Mouse (Mus musculus) neural tube, embryonic 13.5 days (tissue): ENCODE data around the gene Macf1. TPM values are rescaled to one million over a fixed set of nuclear protein-coding genes. Genes with fewer than 3 reads are reported as not detected.

Experiments
- ATAC-seq: fragments of 200-750 bp; cut with Nextera tagmentation; 2 replicates; pipeline ENCODE4 v1.8.0; 2017; ENCODE audit warnings: low read depth, mild to moderate bottlenecking, moderate TSS enrichment, moderate library complexity
- H3K27ac ChIP-seq: fragments of 300-500 bp; sonication (generic); replicated peaks from 2 replicates; pipeline ENCODE4 v1.5.1; 2015; ENCODE audit warnings: moderate library complexity, mild to moderate bottlenecking, inconsistent platforms
- H3K27me3 ChIP-seq: fragments of 300-500 bp; sonication (generic); 2 replicates; pipeline ENCODE4 v1.6.1; 2015; ENCODE audit warnings: mild to moderate bottlenecking, inconsistent platforms
- H3K36me3 ChIP-seq: fragments of 300-500 bp; sonication (generic); 2 replicates; pipeline ENCODE4 v1.6.1; 2015; ENCODE audit warnings: mild to moderate bottlenecking, inconsistent platforms
- H3K4me1 ChIP-seq: fragments of 300-500 bp; sonication (generic); replicated peaks from 2 replicates; pipeline ENCODE4 v1.6.1; 2015; ENCODE audit warnings: inconsistent platforms
- H3K4me2 ChIP-seq: fragments of 300-500 bp; sonication (generic); 2 replicates; pipeline ENCODE4 v1.6.1; 2015; ENCODE audit warnings: inconsistent platforms, mild to moderate bottlenecking, moderate library complexity
- H3K4me3 ChIP-seq: fragments of 300-500 bp; sonication (generic); 2 replicates; pipeline ENCODE4 v1.5.1; 2015; ENCODE audit warnings: mild to moderate bottlenecking, inconsistent platforms
- H3K9ac ChIP-seq: fragments of 300-500 bp; sonication (generic); 2 replicates; pipeline ENCODE4 v1.6.1; 2015; ENCODE audit warnings: moderate library complexity, mild to moderate bottlenecking, inconsistent platforms
- H3K9me3 ChIP-seq: fragments of 300-500 bp; sonication (generic); 2 replicates; pipeline ENCODE4 v1.6.1; 2016; ENCODE audit warnings: inconsistent platforms
- WGBS: fragments of 180-500 bp; shearing (Covaris S2); methylation state at CpG from one replicate; pipeline ENCODE4 v1.1.7; 2015; 5-methylcytosine and 5-hydroxymethylcytosine counted together
- polyA plus RNA-seq: library from polyadenylated mRNA; unstranded; fragments of >200 nt; fragmentation: Nextera tagmentation; extraction: Ambion mirVana; gene quantifications from 2 replicates; pipeline ENCODE4 v1.2.1, GENCODE M21; 2015

Macf1 gene
- polyA plus RNA-seq, 1 experiment from 2014 or later: 57.7 TPM

DNA sequence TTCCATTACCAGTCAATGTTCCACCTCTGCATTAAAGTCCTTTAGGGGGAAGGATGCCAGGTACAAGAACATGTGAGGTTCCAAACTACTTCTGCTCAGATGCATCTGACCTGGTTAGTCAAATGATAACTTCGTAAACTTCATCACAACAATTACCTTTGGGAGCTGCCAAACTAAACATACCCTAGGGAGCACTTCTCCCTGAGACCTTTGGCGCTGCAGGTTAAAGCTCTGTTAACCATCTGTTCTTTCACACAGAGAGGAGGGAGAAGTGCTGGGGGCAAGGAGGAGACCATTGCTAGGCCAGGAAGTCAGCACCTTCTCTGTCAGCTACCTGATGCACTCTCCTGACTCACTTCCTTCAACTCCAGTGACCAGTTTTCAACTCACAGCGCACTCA, 96.5 kb downstream of the Macf1 start:
- ATAC-seq: no peak
- Histone ChIP-seq H3K4me1 (peaks cover 41% of the 10 kb centered on the region), H3K9me3 (no peaks in the 10 kb centered on the region), H3K9ac (no peak overlapping the region), H3K27ac (no peak overlapping the region), H3K4me2 (no peak overlapping the region), H3K27me3 (no peaks in the 10 kb centered on the region), H3K4me3 (no peak overlapping the region), H3K36me3 (no peaks in the 10 kb centered on the region)
- 71% methylated on average over 3 of the region's 3 CpGs for WGBS

DNA sequence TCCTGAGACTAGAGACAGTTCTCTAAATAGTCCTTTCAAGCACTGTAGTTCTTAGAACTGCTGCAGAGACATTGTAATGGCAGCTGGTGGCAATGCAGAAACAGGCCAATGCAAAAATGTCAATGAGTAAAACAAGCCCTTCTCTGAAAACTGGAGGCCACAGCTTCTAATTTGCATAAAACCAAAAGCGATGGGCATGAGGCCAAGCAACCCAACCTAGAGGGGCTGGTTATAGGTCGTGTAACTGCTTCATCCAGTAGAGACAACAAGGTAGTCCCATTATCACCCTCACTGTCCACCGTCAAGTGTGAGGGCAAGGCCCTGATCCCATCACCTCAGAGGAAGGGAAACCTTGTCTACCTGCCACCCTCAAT, 99.5 kb downstream of the Macf1 start:
- Histone ChIP-seq H3K4me3 (no peak overlapping the region), H3K9me3 (no peaks in the 10 kb centered on the region), H3K4me1 (peaks cover 24% of the 10 kb centered on the region), H3K27me3 (no peaks in the 10 kb centered on the region), H3K27ac (peak overlapping the region; percentile 49; the same call in 1 of the 2 replicates), H3K36me3 (no peaks in the 10 kb centered on the region), H3K4me2 (no peak overlapping the region), H3K9ac (no peak overlapping the region)
- no peak for ATAC-seq
- WGBS: 44% methylated on average over 3 of the region's 3 CpGs

DNA sequence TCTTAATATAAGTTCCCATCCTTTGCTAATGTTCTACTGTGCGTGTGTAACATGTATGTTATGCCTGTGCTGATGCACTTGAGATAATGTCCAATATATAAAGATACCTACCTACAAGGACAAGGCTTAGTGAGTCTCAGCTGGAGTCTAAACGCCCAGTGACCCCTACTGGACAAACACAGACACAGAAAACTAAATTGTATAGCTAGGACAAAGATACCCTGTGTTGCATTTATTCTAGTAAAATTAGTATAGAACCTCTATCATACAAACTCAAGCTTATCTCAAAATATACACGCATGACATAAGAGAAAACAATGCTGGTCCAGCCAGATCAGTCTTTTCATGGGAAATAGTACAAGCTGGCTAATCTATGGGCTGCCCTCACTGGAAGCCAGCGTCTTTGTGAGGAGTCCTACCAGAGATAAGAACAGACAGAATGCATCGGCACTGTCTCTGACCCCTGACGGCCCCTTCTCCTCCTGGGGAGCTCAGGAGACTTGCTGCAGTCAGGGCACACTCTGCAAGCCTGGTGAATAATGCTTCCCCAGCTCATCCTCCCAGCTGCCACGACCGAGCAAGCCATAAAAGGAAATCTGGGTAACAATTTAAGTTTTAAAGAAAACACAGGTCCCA, 100.0 kb downstream of the Macf1 start:
- ATAC-seq: no peak
- H3K27me3 ChIP-seq: no peaks in the 10 kb centered on the region
- peak overlapping the region; percentile 49; the same call in 1 of the 2 replicates for H3K27ac ChIP-seq
- H3K4me1 ChIP-seq: peaks cover 24% of the 10 kb centered on the region
- no peaks in the 10 kb centered on the region for H3K36me3 ChIP-seq
- 32% methylated on average over 8 of the region's 8 CpGs for WGBS
- no peak overlapping the region for H3K9ac ChIP-seq
- no peak overlapping the region for H3K4me2 ChIP-seq
- no peak overlapping the region for H3K4me3 ChIP-seq
- no peaks in the 10 kb centered on the region for H3K9me3 ChIP-seq

DNA sequence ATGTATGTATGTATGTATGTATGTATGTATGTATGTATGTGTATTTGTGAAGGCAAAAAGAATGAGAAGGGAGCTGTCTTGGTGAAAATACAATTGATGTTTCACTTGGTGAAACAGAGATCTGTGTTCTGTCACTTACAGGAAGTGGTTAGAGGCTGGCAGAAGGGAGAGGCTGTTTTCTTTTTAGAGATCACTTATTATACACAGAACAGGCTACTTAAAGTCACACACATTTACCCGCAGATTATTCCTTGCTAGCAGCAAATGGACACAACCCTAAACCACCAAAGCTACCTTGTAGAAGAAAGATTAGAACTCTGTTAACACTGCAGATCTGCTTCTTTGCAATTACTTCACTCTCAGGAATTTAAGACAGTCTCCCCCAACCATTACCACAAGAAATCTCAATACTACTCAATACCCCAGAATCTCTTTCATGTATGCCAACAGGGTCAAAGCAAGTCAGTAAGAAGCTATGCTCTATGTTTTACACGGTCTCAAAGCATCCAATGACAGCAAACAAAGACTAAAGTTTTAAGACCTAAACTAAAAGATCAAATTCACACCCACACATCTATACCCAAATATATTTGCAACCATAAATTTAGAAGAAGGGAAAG, 106.6 kb downstream of the Macf1 start:
- Histone ChIP-seq H3K9ac (no peak overlapping the region), H3K4me1 (peaks cover 28% of the 10 kb centered on the region), H3K9me3 (no peaks in the 10 kb centered on the region), H3K4me2 (no peak overlapping the region), H3K27ac (no peak overlapping the region), H3K27me3 (no peaks in the 10 kb centered on the region), H3K4me3 (no peak overlapping the region), H3K36me3 (no peaks in the 10 kb centered on the region)
- ATAC-seq: no peak
- 76% methylated on average over 2 of the region's 2 CpGs for WGBS

DNA sequence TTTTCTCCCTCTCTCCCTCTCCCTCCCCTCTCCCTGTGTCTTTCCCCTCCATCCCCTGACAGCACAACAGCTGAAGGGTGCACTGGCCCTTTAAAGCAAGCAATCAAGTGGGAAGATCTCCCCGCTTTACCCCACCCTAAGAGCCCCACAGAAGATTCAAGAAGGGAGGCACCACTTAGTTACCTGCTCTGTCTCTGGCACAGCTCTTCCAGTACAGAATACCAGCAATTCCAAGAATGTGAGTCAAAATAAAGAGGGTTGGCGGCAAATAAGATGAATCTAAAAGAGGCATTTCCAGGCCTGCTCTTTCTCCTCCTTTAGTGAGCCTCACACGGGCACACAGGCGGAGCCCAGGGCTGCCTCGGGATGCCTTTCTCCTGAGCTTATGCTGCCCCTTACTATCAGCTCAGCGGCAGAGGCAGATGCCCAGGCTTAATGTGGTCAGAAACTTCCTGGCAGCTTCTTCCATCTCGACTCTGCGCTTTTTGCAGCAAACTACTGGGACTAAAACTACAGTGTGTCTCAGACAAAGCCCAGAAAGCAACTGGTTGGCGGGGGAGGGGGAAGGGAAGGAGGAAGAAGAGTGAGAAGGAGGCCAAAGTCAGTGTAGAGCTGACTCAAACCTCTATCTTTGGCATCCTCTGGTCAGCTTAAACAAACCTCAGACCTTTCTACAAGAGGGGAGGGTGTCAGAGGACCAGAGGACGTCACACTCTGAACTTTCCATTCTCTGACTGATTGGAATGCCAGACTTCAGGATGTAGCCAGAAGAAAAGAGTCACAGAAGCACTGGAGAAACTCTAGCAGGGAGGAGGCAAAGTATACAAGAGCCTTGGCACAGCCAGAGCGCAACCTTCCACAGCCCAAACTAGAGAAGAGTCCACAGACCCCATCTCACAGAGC, 111.5 kb downstream of the Macf1 start:
- peak overlapping the region; percentile 40 for H3K4me2 ChIP-seq
- WGBS: 10% methylated on average over 11 of the region's 11 CpGs

DNA sequence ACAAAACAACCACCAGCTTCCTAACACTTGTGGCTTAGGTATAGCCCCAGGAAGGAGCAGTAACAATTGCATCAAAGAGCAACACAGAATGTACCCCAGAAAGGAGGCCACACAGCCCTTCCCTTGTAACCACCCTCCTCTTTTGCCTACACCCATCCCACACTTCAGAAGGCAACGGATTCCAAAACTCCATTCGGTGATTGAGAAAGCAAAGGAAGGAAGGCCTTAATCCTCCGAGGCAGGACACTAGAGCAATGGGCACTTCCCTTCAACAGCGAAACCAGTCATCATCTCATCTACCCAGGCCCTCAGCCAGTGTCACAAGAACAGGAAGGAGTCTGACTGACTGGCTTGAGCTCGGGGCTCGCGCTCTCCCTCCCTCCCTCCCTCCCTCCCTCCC, 112.3 kb downstream of the Macf1 start:
- H3K9ac ChIP-seq: no peak overlapping the region
- no peak for ATAC-seq
- H3K27me3 ChIP-seq: no peaks in the 10 kb centered on the region
- H3K27ac ChIP-seq: peak overlapping the region; percentile 43
- H3K36me3 ChIP-seq: no peaks in the 10 kb centered on the region
- H3K4me1 ChIP-seq: peaks cover 31% of the 10 kb centered on the region
- 0 out of 2 replicates have a peak overlapping the region, but pooled peaks have one; percentile 11 for H3K4me2 ChIP-seq
- no peaks in the 10 kb centered on the region for H3K9me3 ChIP-seq
- H3K4me3 ChIP-seq: no peak overlapping the region
- WGBS: 8% methylated on average over 7 of the region's 7 CpGs

More for the DNA sequence above, 111.5 kb downstream of the Macf1 start:
- Histone ChIP-seq H3K27me3 (no peaks in the 10 kb centered on the region), H3K9me3 (no peaks in the 10 kb centered on the region), H3K36me3 (no peaks in the 10 kb centered on the region), H3K27ac (peak overlapping the region; percentile 74), H3K9ac (peak overlapping the region; percentile 48), H3K4me3 (peak overlapping the region; percentile 22), H3K4me1 (peaks cover 37% of the 10 kb centered on the region)
- ATAC-seq: peak; percentile 78

DNA sequence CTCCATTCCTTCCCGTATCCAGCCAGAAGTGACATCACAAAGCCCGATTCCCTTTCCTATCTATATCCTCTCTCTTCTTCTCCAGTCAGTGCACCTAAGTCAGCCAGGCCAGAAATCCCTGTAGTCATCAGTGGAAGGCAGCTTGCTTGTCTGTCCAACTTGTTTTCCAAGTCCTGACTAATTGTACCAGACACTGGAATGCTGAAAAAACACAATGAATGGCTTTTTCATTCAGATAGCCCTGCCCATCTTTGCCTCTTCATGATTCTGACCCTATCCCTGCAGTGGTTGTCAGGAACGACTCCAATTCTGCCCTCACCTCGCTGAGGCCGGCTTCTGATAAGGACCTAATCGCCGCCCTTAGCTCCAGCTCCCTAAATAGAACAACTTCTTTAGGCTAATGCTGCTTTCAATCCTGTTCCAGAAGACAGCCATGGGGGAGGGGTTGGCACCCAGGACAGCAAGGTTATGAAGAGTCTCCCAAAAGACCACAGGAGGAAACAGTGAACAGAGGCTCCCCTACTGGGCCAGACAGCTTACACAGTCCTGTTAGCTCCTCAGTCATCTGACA, 118.8 kb downstream of the Macf1 start:
- 54% methylated on average over 7 of the region's 7 CpGs for WGBS

DNA sequence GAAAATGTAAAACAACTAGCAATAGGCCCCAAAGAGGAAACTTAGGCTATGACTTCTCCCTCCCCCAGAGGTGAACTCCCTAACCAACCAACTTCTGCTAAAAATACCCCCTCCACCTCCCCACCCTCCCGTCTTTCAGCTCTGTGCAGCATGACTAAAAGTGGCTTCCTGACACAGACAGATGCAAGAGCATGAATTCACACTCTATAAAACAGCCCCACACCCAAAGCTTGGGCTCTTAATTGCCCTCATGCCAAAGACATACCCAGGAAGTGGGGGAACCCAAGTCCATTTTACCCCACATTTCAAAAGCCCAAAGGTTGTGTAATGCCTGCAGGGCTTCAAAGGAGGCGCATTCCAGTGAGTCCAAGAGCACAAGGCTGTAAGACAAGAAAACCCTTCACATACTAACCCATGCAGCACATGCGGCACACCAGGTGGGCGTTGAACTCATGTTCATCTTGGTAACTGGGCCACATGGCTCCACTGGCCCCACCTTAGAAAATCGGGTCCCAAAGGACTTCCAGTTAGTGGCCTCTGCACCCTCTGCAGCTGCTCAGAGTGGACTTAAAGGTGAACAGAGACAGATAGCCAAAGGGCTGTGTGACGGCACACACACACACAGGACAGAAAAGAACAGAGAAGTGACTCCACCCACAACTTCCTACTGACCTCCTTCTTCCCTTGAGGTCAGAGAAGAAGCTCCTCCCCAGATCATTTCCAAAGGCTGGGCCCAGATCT, 119.9 kb downstream of the Macf1 start:
- no peak overlapping the region for H3K9ac ChIP-seq
- H3K27ac ChIP-seq: no peak overlapping the region
- H3K9me3 ChIP-seq: no peaks in the 10 kb centered on the region
- 80% methylated on average over 6 of the region's 6 CpGs for WGBS
- H3K27me3 ChIP-seq: no peaks in the 10 kb centered on the region
- no peaks in the 10 kb centered on the region for H3K36me3 ChIP-seq
- H3K4me2 ChIP-seq: no peak overlapping the region
- H3K4me3 ChIP-seq: no peak overlapping the region
- no peak for ATAC-seq
- H3K4me1 ChIP-seq: peaks cover 24% of the 10 kb centered on the region

More for the DNA sequence above, 118.8 kb downstream of the Macf1 start:
- Histone ChIP-seq H3K36me3 (no peaks in the 10 kb centered on the region), H3K4me3 (no peak overlapping the region), H3K9ac (no peak overlapping the region), H3K4me1 (peaks cover 24% of the 10 kb centered on the region), H3K4me2 (no peak overlapping the region), H3K9me3 (no peaks in the 10 kb centered on the region), H3K27me3 (no peaks in the 10 kb centered on the region), H3K27ac (no peak overlapping the region; the same call in 1 of the 2 replicates)
- no peak for ATAC-seq

DNA sequence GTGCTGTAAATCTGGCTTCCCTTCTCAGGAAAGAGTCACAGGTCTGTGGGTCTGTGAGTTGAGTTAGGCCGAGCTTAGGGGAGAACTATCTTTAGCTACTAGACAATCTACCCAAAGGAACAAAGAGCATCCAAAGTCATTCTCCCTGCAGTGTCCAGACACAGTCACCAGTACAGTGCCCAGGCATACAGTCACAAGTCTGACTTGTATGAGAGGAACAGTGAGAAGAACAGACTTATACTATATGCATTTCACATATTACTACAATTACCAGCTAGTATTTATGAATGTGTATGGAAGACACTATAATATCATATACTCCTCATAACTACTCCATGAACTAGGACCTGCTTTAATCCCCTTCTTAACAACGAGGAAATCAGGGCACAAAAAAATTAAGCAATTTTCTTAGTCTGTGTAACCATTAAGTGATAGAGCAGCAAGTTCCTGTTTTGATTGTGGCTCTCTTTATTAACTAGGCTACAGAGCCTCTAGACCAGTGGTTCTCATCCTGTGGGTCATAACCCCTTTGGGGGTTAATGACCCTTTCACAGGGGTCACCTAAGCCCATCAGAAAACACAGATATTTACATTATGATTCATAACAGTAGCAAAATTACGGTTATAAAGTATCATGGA, 121.9 kb downstream of the Macf1 start:
- no peak for ATAC-seq
- H3K9ac ChIP-seq: no peak overlapping the region
- H3K4me2 ChIP-seq: no peak overlapping the region
- no peaks in the 10 kb centered on the region for H3K9me3 ChIP-seq
- H3K36me3 ChIP-seq: no peaks in the 10 kb centered on the region
- peaks cover 24% of the 10 kb centered on the region for H3K4me1 ChIP-seq
- no peak overlapping the region for H3K4me3 ChIP-seq
- H3K27me3 ChIP-seq: no peaks in the 10 kb centered on the region
- WGBS: 82% methylated on average over 3 of the region's 3 CpGs
- H3K27ac ChIP-seq: no peak overlapping the region

DNA sequence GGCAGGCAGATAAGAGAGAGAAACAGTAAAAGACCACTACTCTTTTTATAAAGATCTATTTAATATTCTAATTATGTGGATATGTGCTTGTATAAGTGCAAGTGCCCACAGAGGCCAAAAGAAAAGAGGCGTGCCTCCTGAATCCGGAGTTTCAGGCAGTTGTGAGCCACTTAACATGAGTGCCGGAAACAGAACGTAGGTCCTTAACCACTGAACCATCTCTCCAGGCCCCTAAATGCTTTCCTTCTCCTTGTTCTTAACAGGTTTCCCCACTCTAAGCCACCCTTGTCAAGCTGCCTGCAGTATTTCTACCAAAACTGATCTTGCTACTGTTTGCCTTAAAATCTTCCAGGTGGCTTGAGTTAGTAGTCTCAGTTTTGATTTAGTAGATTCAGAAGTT, 123.3 kb downstream of the Macf1 start:
- H3K4me2 ChIP-seq: no peak overlapping the region

DNA sequence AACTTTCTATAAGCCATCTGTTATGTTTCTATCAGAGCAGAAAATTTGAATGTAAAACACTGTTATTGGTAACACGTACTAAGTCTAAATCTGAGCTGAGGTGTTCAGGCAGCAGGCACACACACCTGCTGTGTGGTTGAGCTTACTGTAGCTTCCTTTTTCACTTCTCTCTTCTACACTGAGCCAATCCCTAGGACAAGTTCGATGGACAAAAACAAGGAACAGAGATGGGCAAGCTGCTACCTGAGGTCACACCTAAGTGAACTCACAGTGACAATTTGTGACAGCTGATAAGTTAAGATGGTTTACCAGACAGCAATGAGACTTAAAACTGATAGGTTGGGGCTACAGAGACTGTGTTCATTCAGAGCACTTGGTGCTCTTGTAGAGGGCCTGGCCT, 125.7 kb downstream of the Macf1 start:
- 0 out of 2 replicates have a peak, but pooled peaks cover 3% of the 10 kb centered on the region for H3K36me3 ChIP-seq
- no peak for ATAC-seq
- H3K4me2 ChIP-seq: no peak overlapping the region
- H3K4me1 ChIP-seq: 0 out of 2 replicates have a peak, but pooled peaks cover 7% of the 10 kb centered on the region
- no peaks in the 10 kb centered on the region for H3K27me3 ChIP-seq
- no peak overlapping the region for H3K27ac ChIP-seq
- WGBS: 94% methylated on average over 2 of the region's 2 CpGs
- H3K9ac ChIP-seq: no peak overlapping the region
- no peaks in the 10 kb centered on the region for H3K9me3 ChIP-seq
- no peak overlapping the region for H3K4me3 ChIP-seq

More for the DNA sequence above, 123.3 kb downstream of the Macf1 start:
- H3K4me1 ChIP-seq: peaks cover 24% of the 10 kb centered on the region
- 89% methylated on average over 4 of the region's 4 CpGs for WGBS
- H3K27ac ChIP-seq: no peak overlapping the region
- no peak overlapping the region for H3K4me3 ChIP-seq
- H3K27me3 ChIP-seq: no peaks in the 10 kb centered on the region
- H3K9ac ChIP-seq: no peak overlapping the region
- H3K9me3 ChIP-seq: no peaks in the 10 kb centered on the region
- no peak for ATAC-seq
- no peaks in the 10 kb centered on the region for H3K36me3 ChIP-seq
